Mouse (Mus musculus) neural tube, embryonic 12.5 days (tissue): ENCODE measurements around the gene Plekhb1. TPM values are rescaled to one million over a fixed set of nuclear protein-coding genes. Genes with fewer than 3 reads are reported as not detected.
A peak's percentile ranks its signal among the peaks of the same experiment; 100 is the strongest.

ENCODE experiments used
- ATAC-seq: fragments of 200-750 bp; cut with Nextera tagmentation; 2 replicates; pipeline ENCODE4 v1.8.0; 2017; ENCODE audit warnings: low read depth, mild to moderate bottlenecking, moderate TSS enrichment, moderate library complexity; ENCODE audit not compliant: low FRiP score
- H3K27ac ChIP-seq: fragments of 300-500 bp; sonication (generic); 2 replicates; pipeline ENCODE4 v1.5.1; 2016
- H3K27me3 ChIP-seq: fragments of 300-500 bp; sonication (generic); replicated peaks from 2 replicates; pipeline ENCODE4 v1.6.1; 2016; ENCODE audit warnings: mild to moderate bottlenecking
- H3K36me3 ChIP-seq: fragments of 300-500 bp; sonication (generic); 2 replicates; pipeline ENCODE4 v1.6.1; 2016; ENCODE audit warnings: mild to moderate bottlenecking
- H3K4me1 ChIP-seq: fragments of 300-500 bp; sonication (generic); 2 replicates; pipeline ENCODE4 v1.6.1; 2016
- H3K4me2 ChIP-seq: fragments of 300-500 bp; sonication (generic); replicated peaks from 2 replicates; pipeline ENCODE4 v1.6.1; 2016; ENCODE audit warnings: mild to moderate bottlenecking
- H3K4me3 ChIP-seq: fragments of 300-500 bp; sonication (generic); 2 replicates; pipeline ENCODE4 v1.5.1; 2016
- H3K9ac ChIP-seq: fragments of 300-500 bp; sonication (generic); 2 replicates; pipeline ENCODE4 v1.6.1; 2016; ENCODE audit warnings: mild to moderate bottlenecking
- H3K9me3 ChIP-seq: fragments of 300-500 bp; sonication (generic); 2 replicates; pipeline ENCODE4 v1.6.1; 2016; ENCODE audit warnings: mild to moderate bottlenecking
- WGBS: fragments of 180-500 bp; shearing (Covaris S2); methylation state at CpG from one replicate; pipeline ENCODE4 v1.1.7; 2016; 5-methylcytosine and 5-hydroxymethylcytosine counted together
- polyA plus RNA-seq: library from polyadenylated mRNA; unstranded; fragments of >200 nt; fragmentation: Nextera tagmentation; extraction: Ambion mirVana; gene quantifications from 2 replicates; pipeline ENCODE4 v1.2.1, GENCODE M21; 2016

Gene Plekhb1
- 12.8 and 13.4 TPM in 2 replicates for polyA plus RNA-seq

DNA sequence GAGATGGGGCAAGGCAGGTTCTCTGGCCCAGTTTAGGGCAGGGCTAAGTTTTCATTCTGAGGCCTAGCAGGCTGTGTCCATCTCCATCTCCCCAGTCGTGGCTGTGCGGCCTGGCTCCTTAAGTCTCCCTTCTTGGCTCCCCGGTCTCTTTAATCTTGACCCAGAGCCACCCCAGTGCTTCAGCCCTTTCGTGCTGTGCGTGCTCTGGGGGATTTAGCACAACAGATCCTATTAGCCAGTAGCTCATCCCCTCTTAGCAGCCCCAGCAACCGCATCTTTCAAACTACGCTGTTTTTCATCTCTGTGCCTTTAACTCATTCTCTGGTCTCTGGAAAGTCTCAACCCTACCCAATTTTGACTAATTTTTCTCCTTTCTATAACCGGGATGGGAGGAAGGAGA lies at the start of gene Plekhb1:
Gene Plekhb1, minus strand, starts transcription at position 184 of the 400 bp plus-strand sequence.
- ATAC-seq, result no peak
- no peaks in the 10 kb centered on the region for H3K9me3 ChIP-seq
- H3K4me3 ChIP-seq, result no peak within 1 kb of the TSS
- no peak within 1 kb of the TSS for H3K9ac ChIP-seq
- 81% methylated on average over 8 of the region's 8 CpGs for WGBS
- no peak within 1 kb of the TSS for H3K27ac ChIP-seq
- no peaks in the 10 kb centered on the region for H3K27me3 ChIP-seq
- H3K4me1 ChIP-seq, result peaks cover 4% of the 10 kb centered on the region
- H3K36me3 ChIP-seq, result no peaks in the 10 kb centered on the region
- H3K4me2 ChIP-seq, result peak within 1 kb of the TSS; percentile 36; the same call in 1 of the 2 replicates

DNA sequence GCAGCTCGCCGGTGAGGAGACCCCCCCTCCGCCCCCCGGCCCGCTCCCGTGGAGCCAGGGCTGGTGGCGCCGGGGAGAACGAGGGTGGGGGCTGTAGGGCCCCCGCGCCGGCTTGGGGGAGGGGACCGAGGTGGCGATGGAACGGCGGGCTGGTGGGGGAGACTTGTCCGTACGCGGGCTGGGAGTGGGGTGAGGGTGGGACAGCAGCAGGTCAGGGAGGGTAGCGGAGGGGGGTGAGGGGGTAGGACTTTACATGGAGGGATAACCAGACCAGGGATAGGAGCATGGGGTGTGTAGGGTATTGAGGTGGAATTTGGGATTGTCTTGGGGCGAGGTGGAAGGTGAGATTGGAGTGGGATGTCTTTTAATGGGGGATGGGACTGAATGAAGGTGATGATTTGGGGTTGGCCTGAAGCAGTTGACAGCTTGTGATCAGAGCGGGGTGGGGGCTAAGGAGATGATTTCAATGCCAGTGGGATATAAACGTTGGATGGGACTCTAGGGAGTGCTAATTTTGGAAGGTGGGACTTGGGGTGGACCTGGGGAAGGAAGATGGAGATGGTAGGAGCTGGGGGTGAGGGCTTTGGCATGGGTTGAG lies 44.8 kb upstream of the Plekhb1 start:
- peak; percentile 69 for ATAC-seq
- Histone ChIP-seq H3K36me3 (no peaks in the 10 kb centered on the region), H3K4me1 (peaks cover 14% of the 10 kb centered on the region), H3K4me3 (peak overlapping the region; percentile 78), H3K4me2 (peak overlapping the region; percentile 70), H3K9me3 (no peaks in the 10 kb centered on the region), H3K27me3 (no peaks in the 10 kb centered on the region), H3K9ac (peak overlapping the region; percentile 95), H3K27ac (peak overlapping the region; percentile 100)
- WGBS, result under 1% methylated on average over 23 of the region's 23 CpGs

GRCm38 (mm10) chr7:100706143-100706841 lies 44.1 kb upstream of the Plekhb1 start, which contains the start of gene Fam168a:
Gene Fam168a, plus strand, starts transcription at chr7:100706635.
- Histone ChIP-seq H3K9me3 (no peaks in the 10 kb centered on the region), H3K9ac (peak within 1 kb of the TSS; percentile 95), H3K36me3 (no peaks in the 10 kb centered on the region), H3K4me3 (peak within 1 kb of the TSS; percentile 78), H3K27ac (peak within 1 kb of the TSS; percentile 100), H3K4me2 (peak within 1 kb of the TSS; percentile 70), H3K4me1 (peaks cover 14% of the 10 kb centered on the region), H3K27me3 (no peaks in the 10 kb centered on the region)
- WGBS, result under 1% methylated on average over 29 of the region's 37 CpGs
- ATAC-seq, result peak; percentile 99

- H3K4me1 ChIP-seq, result no peaks in the 10 kb centered on the region
- no peak overlapping the region for H3K4me2 ChIP-seq
- no peak overlapping the region for H3K27ac ChIP-seq
- ATAC-seq, result no peak
- H3K9me3 ChIP-seq, result no peaks in the 10 kb centered on the region
- WGBS, result 57% methylated on average over 8 of the region's 8 CpGs
- H3K9ac ChIP-seq, result no peak overlapping the region
- H3K27me3 ChIP-seq, result no peaks in the 10 kb centered on the region
- H3K4me3 ChIP-seq, result no peak overlapping the region
- H3K36me3 ChIP-seq, result no peaks in the 10 kb centered on the region
Observed at GRCm38 (mm10) chr7:100699771-100700770, 37.9 kb upstream of the Plekhb1 start.

DNA sequence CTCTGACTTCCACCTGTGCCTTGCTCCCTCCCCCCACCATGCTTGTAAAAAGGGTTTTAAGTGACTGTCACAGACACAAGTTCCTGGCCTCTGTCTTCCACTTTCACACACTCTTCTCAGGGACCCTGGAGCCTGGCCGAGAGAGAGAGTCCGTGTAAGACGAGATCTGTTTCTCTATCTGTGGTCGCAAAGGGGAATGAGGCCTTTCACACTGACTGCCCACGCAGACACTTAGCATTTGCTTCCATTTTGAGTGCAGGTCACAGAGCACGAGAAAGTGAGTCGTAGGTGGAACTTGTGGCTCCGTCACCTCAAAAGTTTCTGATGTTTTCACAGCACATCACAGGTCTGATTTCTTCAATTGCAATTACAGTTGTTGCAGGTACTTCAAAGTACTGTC lies 31.0 kb upstream of the Plekhb1 start:
- no peaks in the 10 kb centered on the region for H3K4me1 ChIP-seq
- no peaks in the 10 kb centered on the region for H3K9me3 ChIP-seq
- no peak overlapping the region for H3K4me2 ChIP-seq
- no peak for ATAC-seq
- no peaks in the 10 kb centered on the region for H3K36me3 ChIP-seq
- H3K27ac ChIP-seq, result no peak overlapping the region
- H3K27me3 ChIP-seq, result no peaks in the 10 kb centered on the region
- H3K9ac ChIP-seq, result no peak overlapping the region
- WGBS, result 76% methylated on average over 8 of the region's 8 CpGs
- no peak overlapping the region for H3K4me3 ChIP-seq

DNA sequence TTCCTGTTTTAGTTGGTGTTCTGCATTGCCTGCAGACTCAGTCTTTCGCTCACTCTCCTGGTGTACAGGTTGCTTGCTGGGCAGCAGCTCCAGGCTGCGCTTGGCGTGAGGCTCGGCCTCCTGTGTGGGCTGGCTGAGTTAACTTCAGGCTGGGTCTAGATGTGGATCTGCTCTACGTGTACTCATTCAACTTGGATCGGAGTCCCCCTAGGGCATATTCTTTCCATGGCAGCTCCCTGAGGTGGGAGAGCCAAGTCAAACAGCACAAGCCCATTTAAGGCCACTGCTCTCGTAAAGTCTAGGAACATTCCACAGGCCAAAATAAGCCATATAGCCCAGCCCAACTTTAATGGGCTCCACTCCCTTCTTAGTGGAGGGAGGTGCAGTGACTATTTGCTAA lies 26.3 kb upstream of the Plekhb1 start:
- H3K4me3 ChIP-seq, result no peak overlapping the region
- no peaks in the 10 kb centered on the region for H3K27me3 ChIP-seq
- no peaks in the 10 kb centered on the region for H3K4me1 ChIP-seq
- no peak overlapping the region for H3K9ac ChIP-seq
- no peaks in the 10 kb centered on the region for H3K9me3 ChIP-seq
- no peak overlapping the region for H3K4me2 ChIP-seq
- 89% methylated on average over 7 of the region's 7 CpGs for WGBS
- no peaks in the 10 kb centered on the region for H3K36me3 ChIP-seq
- no peak for ATAC-seq
- no peak overlapping the region for H3K27ac ChIP-seq

- ATAC-seq, result peak; percentile 68; the same call in 1 of the 2 replicates
- WGBS, result 42% methylated on average over 13 of the region's 13 CpGs
Observed at GRCm38 (mm10) chr7:100685061-100686030, 23.1 kb upstream of the Plekhb1 start.

DNA sequence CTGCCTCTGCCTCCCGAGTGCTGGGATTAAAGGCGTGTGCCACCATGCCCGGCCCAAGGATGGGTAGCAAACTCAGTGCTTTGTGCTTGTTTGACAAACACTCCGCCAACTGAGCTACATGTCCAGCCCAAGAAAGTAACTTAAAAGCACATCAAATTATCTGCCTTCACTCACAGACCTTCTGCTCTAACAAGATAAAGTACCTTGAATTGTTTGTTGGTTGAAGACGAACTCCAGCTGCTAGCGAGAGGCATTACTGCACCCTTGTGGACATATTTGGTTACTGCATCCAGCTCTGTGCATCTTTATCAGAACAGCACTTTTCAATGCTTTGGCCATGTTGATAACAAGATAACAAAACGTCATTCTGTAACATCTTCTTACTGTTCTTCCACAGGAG lies 22.3 kb upstream of the Plekhb1 start:
- Histone ChIP-seq H3K4me3 (no peak overlapping the region), H3K9ac (no peak overlapping the region), H3K27me3 (no peaks in the 10 kb centered on the region), H3K27ac (no peak overlapping the region), H3K4me1 (no peaks in the 10 kb centered on the region), H3K36me3 (no peaks in the 10 kb centered on the region), H3K4me2 (no peak overlapping the region), H3K9me3 (no peaks in the 10 kb centered on the region)
- WGBS, result 57% methylated on average over 7 of the region's 7 CpGs
- ATAC-seq, result no peak

More at GRCm38 (mm10) chr7:100685061-100686030, 23.1 kb upstream of the Plekhb1 start:
- Histone ChIP-seq H3K27me3 (no peaks in the 10 kb centered on the region), H3K4me2 (no peak overlapping the region), H3K27ac (no peak overlapping the region), H3K9ac (no peak overlapping the region), H3K36me3 (no peaks in the 10 kb centered on the region), H3K4me1 (no peaks in the 10 kb centered on the region), H3K9me3 (no peaks in the 10 kb centered on the region), H3K4me3 (no peak overlapping the region)

- Histone ChIP-seq H3K36me3 (no peaks in the 10 kb centered on the region), H3K9ac (no peak overlapping the region), H3K27ac (no peak overlapping the region), H3K4me2 (no peak overlapping the region), H3K9me3 (no peaks in the 10 kb centered on the region), H3K4me1 (no peaks in the 10 kb centered on the region), H3K4me3 (no peak overlapping the region), H3K27me3 (no peaks in the 10 kb centered on the region)
- WGBS, result 71% methylated on average over 5 of the region's 5 CpGs
- no peak for ATAC-seq
Observed at GRCm38 (mm10) chr7:100684081-100684480, 21.9 kb upstream of the Plekhb1 start.

DNA sequence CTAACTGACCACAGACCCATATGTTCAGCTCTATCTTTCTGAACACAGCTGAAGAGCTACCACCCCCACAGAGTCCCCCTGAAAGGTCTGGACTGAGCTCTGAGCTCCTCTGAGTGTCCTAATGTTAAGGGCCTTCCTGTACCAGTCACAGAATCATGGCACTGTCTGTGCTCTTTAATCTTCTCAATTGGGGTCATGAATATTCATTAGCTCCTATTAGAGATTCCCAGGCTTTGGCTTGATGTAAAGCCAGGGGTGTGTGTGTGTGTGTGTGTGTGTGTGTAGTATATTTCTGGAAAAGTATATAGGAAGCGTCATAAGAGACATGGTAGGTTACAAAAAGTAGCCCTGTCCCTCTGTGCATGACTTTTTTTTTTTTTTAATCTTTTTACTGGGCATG lies 21.0 kb upstream of the Plekhb1 start:
- 92% methylated on average over 1 of the region's 1 CpGs for WGBS
- no peaks in the 10 kb centered on the region for H3K9me3 ChIP-seq
- H3K4me1 ChIP-seq, result no peaks in the 10 kb centered on the region
- H3K9ac ChIP-seq, result no peak overlapping the region
- H3K36me3 ChIP-seq, result no peaks in the 10 kb centered on the region
- H3K4me3 ChIP-seq, result no peak overlapping the region
- H3K27me3 ChIP-seq, result no peaks in the 10 kb centered on the region
- H3K4me2 ChIP-seq, result no peak overlapping the region
- ATAC-seq, result no peak
- H3K27ac ChIP-seq, result no peak overlapping the region

- no peaks in the 10 kb centered on the region for H3K36me3 ChIP-seq
- H3K4me2 ChIP-seq, result no peak overlapping the region
- H3K9ac ChIP-seq, result no peak overlapping the region
- no peaks in the 10 kb centered on the region for H3K4me1 ChIP-seq
- H3K4me3 ChIP-seq, result no peak overlapping the region
- H3K27ac ChIP-seq, result no peak overlapping the region
- WGBS, result 62% methylated on average over 5 of the region's 5 CpGs
- no peaks in the 10 kb centered on the region for H3K27me3 ChIP-seq
- ATAC-seq, result no peak
- H3K9me3 ChIP-seq, result no peaks in the 10 kb centered on the region
Observed at GRCm38 (mm10) chr7:100681132-100681531, 18.9 kb upstream of the Plekhb1 start.
